Comparison of ENCODE assay signal across 11 mouse cellular contexts in genomic region chr5:119672984-119673600, GRCm38 (mm10). TPM values are rescaled to one million over a fixed set of nuclear protein-coding genes. Genes with fewer than 3 reads are reported as not detected.
DNase-seq lines count a peak whose midpoint lies in the region; ATAC-seq and TF ChIP-seq lines count a peak whose summit lies in the region.
"Had no signal": no experiment of that assay in that cellular context is flagged by ENCODE, and none has a peak within 500 bp of the region (broad histone marks: within the 10 kb centered on the region; RNA-seq: fewer than 3 reads in every experiment).

No protein-coding gene starts in this region.

- TF ChIP-seq CTCF in heart, postnatal 0 days (IDR thresholded peaks at IDR 0.05; ENCODE audit: low read depth) = no peak
- TF ChIP-seq CTCF in liver, postnatal 0 days (IDR thresholded peaks at IDR 0.05; ENCODE audit: low read depth) = no peak

- no peaks in the 10 kb centered on the region for H3K9me3 ChIP-seq in heart, embryonic 14.5 days (ENCODE audit: control insufficient read depth, low read length)
- H3K9me3 ChIP-seq in ES-E14 (ENCODE audit: control insufficient read depth, insufficient read depth, low read depth, low read length) = no peaks in the 10 kb centered on the region
- no peaks in the 10 kb centered on the region for H3K9me3 ChIP-seq in heart, postnatal 0 days (replicated peaks; ENCODE audit: control insufficient read depth, low read length)
- no peaks in the 10 kb centered on the region for H3K9me3 ChIP-seq in liver, postnatal 0 days (ENCODE audit: low read length)

- 15% methylated on average over 17 of the region's 17 CpGs for WGBS in heart, embryonic 14.5 days
- 22% methylated on average over 17 of the region's 17 CpGs for WGBS in heart, postnatal 0 days
- WGBS in liver, postnatal 0 days (ENCODE audit: insufficient replicate concordance) = 5% methylated on average over 17 of the region's 17 CpGs

- peak overlapping the region; percentile 91 for H3K4me2 ChIP-seq in heart, embryonic 14.5 days (ENCODE audit: low read length)
- H3K4me2 ChIP-seq in heart, postnatal 0 days (ENCODE audit: low read depth, low read length) = peak overlapping the region; percentile 69
- peak overlapping the region; percentile 71 for H3K4me2 ChIP-seq in liver, postnatal 0 days (ENCODE audit: low read depth, low read length)

- in situ Hi-C loops in ES-E14 (cut with MboI; ENCODE audit: low sequenced_read_pairs in 2 of 2, unreplicated experiment in 2 of 2) = loop anchor here (5.0 to 25.0 kb wide), 3 partner anchors 164 to 1511 kb away; partner anchors contain the start of genes Lhx5 (in 2 of the 2), Fbxw8 (in 1 of the 2) and Hrk (in 1 of the 2)

- H3K27ac ChIP-seq in heart, embryonic 14.5 days (replicated peaks in 1 of 2; ENCODE audit: control insufficient read depth in 1 of 2, insufficient read depth in 1 of 2, low read depth in 2 of 2, low read length in 2 of 2) = peak overlapping the region in 1 of 2 experiments; percentile 81; a peak in 1 of 4 replicates
- no peak overlapping the region; the same call in 1 of the 2 replicates for H3K27ac ChIP-seq in ES-E14 (ENCODE audit: insufficient read depth, low read depth, low read length, poor library complexity, severe bottlenecking)
- H3K27ac ChIP-seq in heart, postnatal 0 days (ENCODE audit: low read depth) = no peak overlapping the region
- no peak overlapping the region for H3K27ac ChIP-seq in liver, postnatal 0 days (ENCODE audit: low read depth)

- H3K4me3 ChIP-seq in heart, embryonic 14.5 days (ENCODE audit: control insufficient read depth in 1 of 2, insufficient read depth in 1 of 2, low read depth in 1 of 2, low read length in 2 of 2) = peak overlapping the region; percentile 45 to 55
- H3K4me3 ChIP-seq in ES-E14 (ENCODE audit: insufficient read depth in 1 of 2, low read depth in 1 of 2, low read length in 2 of 2, poor library complexity in 1 of 2, severe bottlenecking in 1 of 2) = peak overlapping the region; percentile 62 to 86
- H3K4me3 ChIP-seq in heart, postnatal 0 days (ENCODE audit: low read depth, low read length) = peak overlapping the region; percentile 55
- peak overlapping the region; percentile 36 for H3K4me3 ChIP-seq in liver, postnatal 0 days (ENCODE audit: low read depth, low read length)

- peaks cover 16 to 19% of the 10 kb centered on the region in 2 experiments for H3K4me1 ChIP-seq in heart, embryonic 14.5 days (ENCODE audit: control insufficient read depth in 2 of 2, insufficient read depth in 2 of 2, low read length in 2 of 2)
- H3K4me1 ChIP-seq in ES-E14 (ENCODE audit: control insufficient read depth in 2 of 2, insufficient read depth in 2 of 2, low read length in 2 of 2, poor library complexity in 1 of 2) = peaks cover 5 to 8% of the 10 kb centered on the region in 2 experiments; a peak in 2 of 4 replicates
- H3K4me1 ChIP-seq in heart, postnatal 0 days (ENCODE audit: control insufficient read depth, insufficient read depth) = peaks cover 15% of the 10 kb centered on the region; the same call in 1 of the 2 replicates
- peaks cover 10% of the 10 kb centered on the region for H3K4me1 ChIP-seq in liver, postnatal 0 days (ENCODE audit: insufficient read depth)

- peak overlapping the region; percentile 68 for H3K9ac ChIP-seq in heart, embryonic 14.5 days (ENCODE audit: low read length)
- peak overlapping the region; percentile 89 for H3K9ac ChIP-seq in ES-E14 (ENCODE audit: insufficient read depth, low read depth, low read length, poor library complexity, severe bottlenecking)
- peak overlapping the region; percentile 66 for H3K9ac ChIP-seq in heart, postnatal 0 days (replicated peaks; ENCODE audit: low read depth, low read length)
- peak overlapping the region; percentile 16 for H3K9ac ChIP-seq in liver, postnatal 0 days (replicated peaks)

- TF ChIP-seq EP300 in heart, postnatal 0 days (IDR thresholded peaks at IDR 0.05; ENCODE audit: low read depth) = no peak
- no peak for TF ChIP-seq EP300 in liver, postnatal 0 days (IDR thresholded peaks at IDR 0.05; ENCODE audit: low read depth)

- no peak for ATAC-seq in heart, embryonic 14.5 days (ENCODE audit: insufficient number of reproducible peaks, insufficient read depth, low FRiP score, low read depth)
- ATAC-seq in heart, postnatal 0 days (ENCODE audit: insufficient read depth, low read depth) = no peak
- ATAC-seq in liver, postnatal 0 days = no peak
- ATAC-seq in inflammation-experienced regulatory T-cells, adult 6 months = no peak
- ATAC-seq: Patski had no signal

- intact Hi-C loops in heart, postnatal 14 days (cut with DNase I) = loop anchor here (1.0 to 5.0 kb wide), 4 partner anchors 10 to 706 kb away; no protein-coding TSS in a partner anchor

- DNase-seq in heart, postnatal 14 days = no peak
- no peak for DNase-seq in ES-E14 (ENCODE audit: low read depth, low spot score)
- DNase-seq in heart, postnatal 0 days (ENCODE audit: low spot score) = no peak
- no peak for DNase-seq in liver, postnatal 0 days
- no peak for DNase-seq in cerebellum, adult 18-20 months
- DNase-seq in spleen, postnatal 10 days (ENCODE audit: low spot score in 2 of 2) = no peak
- DNase-seq: thymus, postnatal 25 days had no signal

- H3K27me3 ChIP-seq in heart, embryonic 14.5 days (ENCODE audit: control insufficient read depth, insufficient read depth, low read length) = peaks cover 70% of the 10 kb centered on the region
- peaks cover 77% of the 10 kb centered on the region for H3K27me3 ChIP-seq in heart, postnatal 0 days (ENCODE audit: control insufficient read depth, insufficient read depth, low read length)
- H3K27me3 ChIP-seq in liver, postnatal 0 days (ENCODE audit: insufficient read depth, low read length) = peaks cover 69% of the 10 kb centered on the region

- peaks cover 3% of the 10 kb centered on the region; the same call in 1 of the 2 replicates for H3K36me3 ChIP-seq in heart, embryonic 14.5 days (ENCODE audit: control insufficient read depth, insufficient read depth, low read length)
- peaks cover 28% of the 10 kb centered on the region for H3K36me3 ChIP-seq in ES-E14 (ENCODE audit: control insufficient read depth, insufficient read depth, low read length, poor library complexity, severe bottlenecking)
- H3K36me3 ChIP-seq in heart, postnatal 0 days (replicated peaks; ENCODE audit: control insufficient read depth, insufficient read depth, low read length) = peaks cover 9% of the 10 kb centered on the region
- H3K36me3 ChIP-seq in liver, postnatal 0 days (replicated peaks; ENCODE audit: insufficient read depth, low read length) = no peaks in the 10 kb centered on the region

TF ChIP-seq in ES-E14, 5 proteins besides CTCF, POLR2A, EP300 and RAD21:
- TF ChIP-seq ZNF384 (IDR thresholded peaks at IDR 0.05; ENCODE audit: low read depth, low read length) (no peak), MAFK (IDR thresholded peaks at IDR 0.05; ENCODE audit: insufficient read depth, low read depth, low read length) (no peak), HCFC1 (IDR thresholded peaks at IDR 0.05; ENCODE audit: borderline replicate concordance, insufficient read depth, low read length) (no peak), CHD2 (IDR thresholded peaks at IDR 0.05; ENCODE audit: low read depth, low read length) (no peak), ZC3H11A (IDR thresholded peaks at IDR 0.05; ENCODE audit: borderline replicate concordance, low read depth, low read length) (no peak)

RNA-seq across cellular contexts. Expression of gene Tbx3, which starts 2.6 kb away (rescaled TPM):
- 6.0 and 7.9 TPM in 2 replicates for polyA plus RNA-seq in heart, embryonic 14.5 days (2014; fragmentation: Nextera tagmentation; extraction: Ambion mirVana)
- 10 to 100 TPM; 15.1 to 17.8 TPM for total RNA-seq in heart, postnatal 14 days (2021)
- 30.5 and 47.9 TPM in 2 replicates for total RNA-seq in ES-E14 (2012; rRNA removed)
- total RNA-seq in heart, postnatal 0 days (2014; rRNA removed; ENCODE audit: low replicate concordance) = 3.2 and 6.7 TPM in 2 replicates
- 5.4 and 5.7 TPM in 2 replicates for polyA plus RNA-seq in heart, postnatal 0 days (2015; fragmentation: Nextera tagmentation; extraction: Ambion mirVana)
- polyA plus RNA-seq in liver, postnatal 0 days (2015; fragmentation: Nextera tagmentation; extraction: Ambion mirVana) = 2.8 and 4.2 TPM in 2 replicates
- under 1 TPM in 1 of 3 experiments, not detected in 2; 0.56 TPM for polyA plus RNA-seq in inflammation-experienced regulatory T-cells, adult 6 months (2017; shearing (Covaris generic))
- total RNA-seq: common myeloid progenitor, adult 5-6 weeks had no signal
- polyA plus RNA-seq: Patski had no signal

Comparison
In these comparisons a context has a peak if more than half of its experiments do, and no peak if none do; other contexts are left out.
1. H3K9ac ChIP-seq: peak in every context shown above with its lines; median percentile 89 in ES-E14; 68 in heart, embryonic 14.5 days; 66 in heart, postnatal 0 days; 16 in liver, postnatal 0 days.